Mouse (Mus musculus) splenic B cell, adult 2 months (primary cell): ENCODE measurements around the gene Taf11.

Source experiments
- DNase-seq: peaks from one replicate; pipeline ENCODE4 v3.0.0-alpha.2; 2011; ENCODE audit warnings: low read depth, low spot score
- H3K27me3 ChIP-seq: 2 replicates; pipeline ENCODE4 v1.6.1; 2012; ENCODE audit warnings: mild to moderate bottlenecking, low read length, moderate library complexity, mixed read lengths; ENCODE audit not compliant: control insufficient read depth, poor library complexity, insufficient read depth, severe bottlenecking
- H3K36me3 ChIP-seq: 2 replicates; pipeline ENCODE4 v1.6.1; 2012; ENCODE audit warnings: mild to moderate bottlenecking, low read length, moderate library complexity, mixed read lengths; ENCODE audit not compliant: control insufficient read depth, poor library complexity, insufficient read depth, severe bottlenecking

Gene Taf11

DNA sequence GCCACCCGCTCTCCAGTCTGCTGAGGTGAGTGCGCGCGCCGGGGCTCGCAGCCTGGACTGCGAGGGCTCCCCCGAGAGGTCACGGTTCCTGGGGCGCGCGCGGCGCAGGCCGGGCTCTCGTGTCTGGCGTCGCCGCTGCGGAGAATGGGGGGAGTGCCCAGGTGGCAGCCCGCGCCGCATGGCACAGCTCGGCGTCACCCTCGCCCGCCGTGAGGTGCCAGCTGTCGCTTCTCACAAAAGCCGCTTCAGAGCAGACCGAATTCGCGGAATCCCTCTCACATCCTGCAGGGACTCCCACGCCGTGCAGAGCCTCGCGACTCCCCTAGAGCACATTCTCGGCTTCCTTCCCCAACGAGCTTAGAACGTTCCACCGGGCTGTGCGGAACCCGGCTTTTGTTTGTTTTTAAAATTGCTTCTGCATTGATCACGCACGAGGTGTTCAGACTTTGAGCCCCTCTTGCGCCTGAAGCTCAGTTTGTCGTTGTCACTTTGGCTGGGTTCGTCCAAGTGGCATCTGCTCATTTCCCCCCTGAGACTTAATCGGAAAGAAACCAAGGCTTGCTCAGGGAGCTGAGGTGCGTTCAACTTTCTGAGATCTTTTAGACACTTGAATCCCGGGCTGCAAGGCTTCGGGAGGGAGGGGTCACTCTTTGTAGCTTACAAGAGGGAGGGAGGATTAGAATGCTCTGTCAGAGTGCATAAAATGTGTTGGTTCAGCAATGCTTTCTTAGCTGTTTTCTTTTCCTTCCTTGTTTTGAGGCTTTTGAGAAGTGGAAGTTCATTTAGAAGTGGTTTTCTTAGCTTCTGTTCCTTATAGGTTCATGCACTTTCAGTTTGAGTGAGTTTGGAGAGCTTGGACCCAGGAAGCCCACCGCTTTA is at the start of gene Taf11:
Gene Taf11, minus strand, starts transcription at position 223 of the 879 bp plus-strand sequence.
- no peaks in the 10 kb centered on the region for H3K27me3 ChIP-seq
- no peaks in the 10 kb centered on the region for H3K36me3 ChIP-seq
- peak; percentile 65 for DNase-seq

DNA sequence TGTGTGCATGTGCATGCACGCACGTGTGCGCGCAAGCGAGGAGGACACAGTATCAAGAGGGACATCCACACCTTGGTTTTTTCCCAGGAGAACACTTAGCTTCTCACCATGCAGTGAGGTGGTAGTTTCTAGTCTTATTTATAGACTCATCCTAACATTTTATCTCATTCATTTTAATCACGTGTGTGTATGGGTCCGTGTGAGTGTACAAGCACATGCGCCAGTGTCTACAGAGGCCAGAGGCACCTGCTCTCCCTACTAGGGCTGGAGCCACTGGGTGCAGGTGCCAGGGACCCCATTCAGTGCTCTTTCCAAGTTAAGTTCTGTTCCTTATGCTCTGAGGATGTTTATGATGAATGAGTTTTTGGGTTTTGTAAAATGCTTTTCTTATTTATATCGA is 48.0 kb upstream of the Taf11 start:
- H3K36me3 ChIP-seq, result no peaks in the 10 kb centered on the region
- DNase-seq, result no peak
- H3K27me3 ChIP-seq, result no peaks in the 10 kb centered on the region

DNA sequence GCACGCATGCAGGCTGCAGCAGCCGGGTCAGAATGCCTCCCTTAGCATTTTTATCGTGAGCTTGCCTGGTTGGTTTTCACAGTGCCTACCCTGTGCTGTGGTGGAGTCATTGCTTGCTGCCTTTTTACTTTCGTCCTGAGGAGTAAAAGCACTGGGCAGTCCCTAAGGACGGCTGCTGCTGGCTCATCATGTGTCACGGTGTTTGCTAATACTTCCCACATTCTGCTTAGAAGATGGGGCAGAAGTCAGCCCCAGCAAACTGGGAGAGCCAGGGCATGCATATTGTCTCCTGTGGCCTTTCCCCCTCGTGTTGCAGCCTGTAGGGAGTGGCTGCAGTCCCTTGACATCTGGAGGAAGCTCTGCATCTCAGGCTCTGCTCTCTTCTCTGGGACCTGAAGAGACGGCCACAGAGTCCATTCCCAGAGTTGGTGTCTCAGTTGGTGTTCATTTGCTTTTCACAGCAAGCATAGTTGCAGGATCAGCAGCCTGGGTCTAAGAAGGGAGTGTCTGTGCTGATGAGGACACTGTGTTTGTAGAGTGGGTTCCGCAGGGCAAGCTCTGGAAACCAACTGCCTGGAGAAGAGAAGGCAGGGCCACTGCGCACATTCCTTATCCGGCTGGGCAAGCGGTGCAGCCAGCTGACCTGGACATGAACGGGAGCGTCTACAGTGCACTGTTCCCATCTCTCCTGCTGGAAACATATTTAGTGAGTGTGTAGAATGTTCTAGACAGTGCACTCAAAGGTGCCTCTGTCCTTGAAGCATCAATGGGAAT is 45.2 kb upstream of the Taf11 start:
- Histone ChIP-seq H3K36me3 (no peaks in the 10 kb centered on the region), H3K27me3 (no peaks in the 10 kb centered on the region)
- DNase-seq, result no peak

DNA sequence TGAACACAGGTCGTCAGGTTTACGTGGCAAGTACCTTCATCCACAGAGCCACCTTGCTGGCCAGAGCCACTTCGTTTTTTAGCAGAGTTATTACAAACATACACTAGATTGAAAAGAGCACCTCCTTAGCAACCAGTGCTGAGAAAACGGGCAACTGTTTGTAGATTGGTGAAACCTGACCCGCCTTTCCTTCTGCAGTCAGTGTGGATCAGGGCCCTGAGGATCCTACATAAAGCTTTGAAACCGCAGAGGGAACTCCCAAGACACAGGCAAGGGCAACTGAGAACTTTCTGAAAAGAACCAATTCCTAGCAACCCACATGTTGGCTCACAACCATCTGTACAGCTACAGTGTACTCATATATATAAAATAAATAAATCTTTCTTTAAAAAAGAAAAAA is 43.5 kb upstream of the Taf11 start:
- H3K36me3 ChIP-seq, result no peaks in the 10 kb centered on the region

DNA sequence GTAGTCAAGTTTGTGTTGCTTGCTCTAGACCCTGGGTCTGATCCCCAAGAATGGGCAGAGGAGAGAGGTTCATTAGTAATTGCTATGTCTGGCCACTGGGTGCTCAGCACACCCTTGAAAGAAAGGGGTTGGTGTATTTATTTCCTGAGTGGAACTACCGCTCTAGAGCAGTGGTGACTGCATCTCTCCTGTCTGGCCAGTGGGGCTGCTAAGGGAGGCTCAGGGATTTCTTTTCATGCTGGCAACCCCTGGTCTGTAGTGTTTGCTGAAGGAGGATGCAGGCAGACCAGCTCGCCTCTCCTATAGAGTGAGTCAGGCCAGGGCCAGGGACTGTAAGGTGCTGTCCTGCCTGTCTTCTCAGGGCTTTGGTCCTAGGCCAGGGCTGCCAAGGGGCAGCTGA is 37.5 kb upstream of the Taf11 start:
- no peak for DNase-seq
- Histone ChIP-seq H3K36me3 (no peaks in the 10 kb centered on the region), H3K27me3 (no peaks in the 10 kb centered on the region)

More for the DNA sequence above, 43.5 kb upstream of the Taf11 start:
- no peaks in the 10 kb centered on the region for H3K27me3 ChIP-seq
- no peak for DNase-seq

DNA sequence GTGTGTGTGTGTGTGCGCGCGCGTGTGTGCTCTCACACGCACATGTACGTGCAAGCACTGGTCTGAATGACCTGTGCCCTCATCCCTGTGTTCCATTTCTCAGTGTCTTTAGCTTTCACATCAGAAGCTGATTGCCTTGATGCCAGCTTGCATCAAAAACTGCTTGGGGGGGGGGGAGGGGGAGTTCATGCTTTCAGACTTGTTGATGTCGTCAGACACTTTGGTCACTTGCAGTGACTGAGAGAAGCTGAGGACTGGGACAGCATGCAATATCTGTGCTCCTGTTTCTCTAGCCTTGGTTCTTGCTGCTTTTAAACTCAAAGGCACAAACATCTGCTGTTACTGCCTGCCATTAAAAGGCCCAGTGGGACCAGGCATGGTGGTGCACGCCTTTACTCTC is 36.7 kb upstream of the Taf11 start:
- no peak for DNase-seq
- no peaks in the 10 kb centered on the region for H3K36me3 ChIP-seq

DNA sequence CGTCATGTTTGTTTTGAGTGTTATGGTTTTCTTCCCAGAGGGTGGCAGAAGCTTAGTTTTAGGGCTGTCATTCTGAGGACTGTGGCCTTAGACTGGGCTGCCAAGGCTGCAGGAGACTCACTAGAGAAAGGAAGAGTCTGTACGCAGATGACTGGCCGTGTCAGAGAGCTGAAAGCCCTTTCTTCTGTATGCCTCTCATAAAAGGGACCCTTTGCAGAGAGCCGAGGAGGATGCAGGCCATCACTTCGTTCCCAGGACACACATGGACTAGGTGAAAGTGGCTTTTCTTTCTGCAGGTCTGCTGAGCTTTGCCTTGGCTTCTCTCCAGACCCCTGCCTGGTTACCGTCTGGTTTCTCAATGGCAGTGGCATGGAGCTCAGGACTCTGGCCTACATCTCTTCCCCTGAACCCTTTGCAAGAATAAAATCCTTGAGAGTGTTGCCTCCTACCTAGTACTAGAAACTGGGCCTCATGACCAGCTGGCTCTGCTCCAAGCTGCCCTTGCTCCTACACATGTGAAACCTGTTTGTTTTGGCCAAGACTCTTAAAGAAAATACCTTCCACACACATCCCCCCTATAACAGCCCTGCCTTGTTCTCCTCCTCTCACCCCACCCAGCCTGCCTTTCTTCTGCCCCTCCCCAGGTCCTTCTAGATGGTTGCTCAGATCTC is 36.0 kb upstream of the Taf11 start:
- no peaks in the 10 kb centered on the region for H3K27me3 ChIP-seq
- H3K36me3 ChIP-seq, result no peaks in the 10 kb centered on the region
- no peak for DNase-seq

More for the DNA sequence above, 36.7 kb upstream of the Taf11 start:
- H3K27me3 ChIP-seq, result no peaks in the 10 kb centered on the region

DNA sequence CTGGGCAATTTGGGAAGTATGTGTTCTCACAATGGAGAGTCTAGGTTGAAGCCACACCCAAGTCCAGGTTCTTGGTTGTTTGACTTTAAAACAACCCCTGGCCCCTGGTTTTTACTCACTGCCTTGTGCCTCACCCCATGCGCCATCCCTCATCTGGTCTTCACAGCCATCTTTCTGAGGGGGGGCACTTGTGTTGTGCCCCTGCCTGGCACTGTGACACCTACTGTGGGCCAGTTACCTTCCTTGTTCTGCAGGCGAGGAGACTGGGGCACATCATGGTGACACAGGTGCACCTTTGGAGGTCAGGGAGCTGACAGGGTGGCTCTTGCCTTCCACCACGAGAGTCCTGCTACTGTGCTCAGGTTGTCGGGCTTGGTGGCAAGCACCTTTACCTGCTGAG is 32.5 kb upstream of the Taf11 start:
- no peak for DNase-seq
- H3K27me3 ChIP-seq, result no peaks in the 10 kb centered on the region

DNA sequence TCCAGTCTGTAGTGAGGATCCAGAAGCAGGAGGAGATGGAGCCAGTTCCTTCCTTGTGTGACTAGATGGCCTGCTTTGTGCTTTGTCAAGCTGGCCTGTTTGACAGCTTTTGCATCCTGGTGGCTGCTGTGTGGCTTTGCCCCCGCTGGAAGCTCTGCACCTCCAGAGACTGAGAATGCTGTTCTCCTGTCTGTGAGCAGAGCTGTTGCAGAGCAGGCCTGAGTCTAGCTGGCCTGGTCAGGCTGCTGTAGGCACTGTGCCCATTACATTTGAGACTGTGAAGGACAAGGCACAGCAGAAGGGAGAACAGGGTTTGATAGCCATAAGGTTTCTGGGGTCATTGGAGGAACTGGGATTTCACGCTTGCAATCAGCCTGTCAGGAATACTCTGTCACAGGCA is 32.1 kb upstream of the Taf11 start:
- Histone ChIP-seq H3K27me3 (no peaks in the 10 kb centered on the region), H3K36me3 (no peaks in the 10 kb centered on the region)
- no peak for DNase-seq

More for the DNA sequence above, 32.5 kb upstream of the Taf11 start:
- no peaks in the 10 kb centered on the region for H3K36me3 ChIP-seq

DNA sequence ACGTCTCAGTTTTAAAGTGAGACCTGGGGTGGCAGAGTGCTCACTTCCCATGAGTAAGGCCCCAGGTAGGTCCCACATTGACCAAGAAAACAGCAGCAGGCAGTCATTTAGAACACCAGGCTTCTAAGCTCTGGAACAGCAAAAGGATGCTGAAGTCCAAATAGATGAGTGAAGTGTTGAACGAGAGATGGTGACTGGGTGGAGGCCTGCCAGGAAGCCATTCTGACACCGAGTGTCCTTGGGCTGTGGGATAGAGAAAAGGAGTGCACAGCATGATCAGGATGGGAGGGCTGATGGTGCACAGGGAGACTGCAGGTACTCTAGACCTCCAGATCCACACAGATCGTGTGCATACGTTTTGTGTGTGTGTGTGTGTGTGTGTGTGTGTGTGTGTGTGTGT is 31.5 kb upstream of the Taf11 start:
- H3K36me3 ChIP-seq, result no peaks in the 10 kb centered on the region
- H3K27me3 ChIP-seq, result no peaks in the 10 kb centered on the region
- DNase-seq, result no peak

DNA sequence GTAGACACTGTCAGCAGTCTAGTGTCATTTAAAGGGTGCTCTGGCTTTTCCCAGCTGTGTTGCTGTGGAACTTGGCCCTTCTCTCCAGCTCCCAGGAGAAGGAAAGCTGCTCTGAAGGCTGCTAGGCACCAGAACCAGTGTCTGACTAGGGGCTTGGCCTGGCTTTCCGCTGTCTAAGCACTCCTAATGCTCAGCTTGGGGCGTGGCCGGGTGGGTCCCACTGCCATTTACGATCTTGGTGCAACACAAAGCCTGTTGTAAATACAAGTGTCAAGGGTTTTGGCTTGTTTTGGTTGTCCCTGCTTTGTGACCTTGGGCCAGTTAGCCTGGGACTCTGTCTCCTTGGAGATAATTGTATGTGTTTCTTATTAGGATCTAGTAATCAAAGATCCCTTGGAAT is 30.7 kb upstream of the Taf11 start:
- Histone ChIP-seq H3K27me3 (no peaks in the 10 kb centered on the region), H3K36me3 (no peaks in the 10 kb centered on the region)
- no peak for DNase-seq

DNA sequence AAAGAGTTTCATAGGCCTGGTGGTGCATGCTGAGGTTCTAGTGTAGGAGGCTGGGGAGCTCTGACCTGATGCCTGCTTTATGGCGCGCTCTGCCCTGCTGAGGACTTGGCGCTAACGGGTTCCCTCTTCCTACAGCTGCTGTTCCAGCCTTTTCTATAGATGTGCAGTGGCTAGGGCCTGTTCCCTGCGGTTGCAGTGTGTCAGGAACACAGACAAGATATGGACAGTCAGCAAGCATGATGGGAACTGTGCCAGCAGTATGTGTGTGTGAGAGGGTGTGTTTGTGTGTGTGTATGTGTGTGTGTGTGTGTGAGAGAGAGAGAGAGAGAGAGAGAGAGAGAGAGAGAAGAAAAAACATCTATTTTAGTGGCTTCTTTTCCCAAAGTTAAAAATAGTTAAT is 29.4 kb upstream of the Taf11 start:
- no peaks in the 10 kb centered on the region for H3K36me3 ChIP-seq
- DNase-seq, result no peak

DNA sequence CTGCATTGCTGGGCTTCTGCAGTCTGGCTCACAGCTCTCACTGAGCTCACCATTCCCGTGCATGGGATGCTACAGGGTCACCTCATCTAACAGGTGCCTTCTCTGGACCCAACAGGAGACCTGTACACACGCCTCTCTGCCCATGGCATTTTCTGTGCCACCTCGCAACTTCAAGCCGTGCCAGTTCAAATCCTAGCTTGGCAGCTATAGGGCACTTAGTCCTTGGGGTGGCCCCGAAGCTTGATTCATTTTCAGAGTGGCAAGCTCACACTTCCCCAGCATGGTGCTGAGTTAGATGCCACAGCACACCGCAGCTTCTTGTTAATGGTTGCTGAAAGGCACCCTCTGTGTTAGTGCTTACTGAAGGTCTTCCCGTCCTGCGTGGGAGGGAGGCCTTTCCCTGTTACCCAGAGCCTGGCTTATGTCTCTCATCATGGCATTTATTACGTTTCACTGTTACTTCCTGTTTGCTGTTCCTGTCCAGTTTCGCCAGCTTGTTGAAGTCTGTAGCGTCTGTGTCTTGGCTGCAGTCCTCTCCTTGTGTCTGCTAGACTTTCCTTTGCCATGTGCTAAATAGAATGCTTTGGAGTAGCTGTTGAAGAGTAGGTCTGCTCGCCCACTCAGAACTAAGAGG is 28.6 kb upstream of the Taf11 start:
- DNase-seq, result no peak

More for the DNA sequence above, 29.4 kb upstream of the Taf11 start:
- no peaks in the 10 kb centered on the region for H3K27me3 ChIP-seq

DNA sequence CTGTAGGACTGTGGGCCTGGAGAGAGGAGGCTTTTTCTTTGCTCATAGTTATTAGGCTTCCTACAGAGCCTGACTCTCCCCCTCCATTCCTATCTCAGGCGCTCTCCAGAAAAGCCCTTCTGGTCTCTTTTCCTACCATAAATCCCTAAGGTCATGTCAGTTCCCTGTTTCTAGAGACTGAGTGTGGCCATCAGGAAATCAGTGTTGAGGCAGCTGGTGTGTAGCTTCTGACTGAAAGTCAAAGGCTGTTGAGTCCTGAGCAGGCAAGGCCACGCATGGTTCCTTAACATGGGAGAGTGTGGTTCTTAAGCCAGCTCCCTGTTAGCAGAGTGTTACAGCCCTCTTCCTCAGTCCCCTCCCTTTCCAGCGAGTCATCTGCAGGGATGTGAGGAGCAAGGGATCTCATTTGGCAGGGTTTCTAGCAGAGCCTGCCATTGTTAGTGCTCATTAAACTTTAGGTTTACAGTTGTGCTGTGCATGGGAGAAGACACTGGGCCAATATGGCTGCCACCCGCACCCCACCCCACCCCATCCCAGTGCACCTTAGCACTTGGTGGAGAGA is 27.5 kb upstream of the Taf11 start:
- no peaks in the 10 kb centered on the region for H3K36me3 ChIP-seq
- DNase-seq, result no peak
- H3K27me3 ChIP-seq, result no peaks in the 10 kb centered on the region

More for the DNA sequence above, 28.6 kb upstream of the Taf11 start:
- Histone ChIP-seq H3K36me3 (no peaks in the 10 kb centered on the region), H3K27me3 (no peaks in the 10 kb centered on the region)
